Mouse (Mus musculus): ENCODE measurements around the gene Pex26.

The Pex26 gene

DNA sequence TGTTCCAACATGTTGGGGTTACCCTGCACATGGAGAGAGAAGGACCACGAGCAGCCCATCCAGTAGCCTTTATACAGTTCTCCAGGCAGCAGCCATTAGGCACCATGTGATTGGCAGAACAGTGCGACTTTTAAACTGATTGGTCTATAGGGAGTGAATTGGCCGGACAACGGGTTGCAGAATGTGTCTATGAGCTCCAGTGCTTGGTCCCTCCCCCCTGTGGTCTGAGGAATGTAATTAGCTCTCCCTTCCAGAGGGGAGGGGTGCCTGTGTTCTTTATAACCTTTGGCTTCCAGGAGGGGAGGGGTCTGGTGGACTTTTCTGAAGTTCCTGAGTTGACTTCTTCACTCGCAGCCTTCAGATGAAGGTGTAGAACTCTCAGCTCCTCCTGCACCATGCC lies 18.6 kb downstream of the Pex26 start:
- no peak for ATAC-seq (ENCODE audit: insufficient number of reproducible peaks, low FRiP score, low TSS enrichment)

DNA sequence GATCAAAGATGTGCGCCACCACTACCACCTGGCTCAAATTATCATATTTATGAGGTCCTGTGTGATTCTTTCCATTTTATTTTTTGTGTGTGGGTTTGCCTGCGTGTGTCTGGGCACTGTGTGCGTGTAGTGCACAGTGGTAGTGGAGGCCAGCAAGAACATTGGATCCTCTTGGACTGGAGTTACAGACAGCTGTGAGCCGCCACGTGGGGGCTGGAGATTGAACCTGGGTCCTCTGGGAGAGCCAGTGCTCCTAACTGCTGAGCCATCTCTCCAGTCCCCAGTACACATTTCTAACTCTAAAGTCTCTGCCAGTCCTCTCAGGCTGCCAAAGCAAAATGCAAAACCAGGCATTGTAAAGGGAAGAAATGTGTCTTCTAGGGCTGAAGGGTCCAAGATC lies 23.0 kb downstream of the Pex26 start:
- ATAC-seq (ENCODE audit: insufficient number of reproducible peaks, low FRiP score, low TSS enrichment), result no peak

DNA sequence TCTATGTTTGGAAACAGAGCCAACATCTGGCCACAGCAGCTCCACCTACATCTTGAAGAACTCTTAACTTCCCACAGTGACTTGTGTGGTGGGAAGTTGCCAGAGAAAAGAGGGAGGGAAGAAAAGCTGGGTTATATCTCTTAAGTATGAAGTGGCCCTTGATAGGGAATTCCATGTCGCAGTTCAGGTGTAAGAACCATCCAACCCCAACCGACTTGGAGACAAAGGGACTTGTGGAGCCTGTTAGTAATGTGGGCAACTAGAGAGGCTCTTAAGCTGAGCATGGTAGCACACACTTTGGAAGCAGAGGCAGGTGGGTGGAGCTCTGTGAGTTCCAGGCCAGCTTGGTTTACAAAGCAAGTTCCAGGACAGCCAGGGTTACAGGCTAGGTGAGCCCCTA lies 26.1 kb downstream of the Pex26 start:
- ATAC-seq (ENCODE audit: insufficient number of reproducible peaks, low FRiP score, low TSS enrichment), result no peak

DNA sequence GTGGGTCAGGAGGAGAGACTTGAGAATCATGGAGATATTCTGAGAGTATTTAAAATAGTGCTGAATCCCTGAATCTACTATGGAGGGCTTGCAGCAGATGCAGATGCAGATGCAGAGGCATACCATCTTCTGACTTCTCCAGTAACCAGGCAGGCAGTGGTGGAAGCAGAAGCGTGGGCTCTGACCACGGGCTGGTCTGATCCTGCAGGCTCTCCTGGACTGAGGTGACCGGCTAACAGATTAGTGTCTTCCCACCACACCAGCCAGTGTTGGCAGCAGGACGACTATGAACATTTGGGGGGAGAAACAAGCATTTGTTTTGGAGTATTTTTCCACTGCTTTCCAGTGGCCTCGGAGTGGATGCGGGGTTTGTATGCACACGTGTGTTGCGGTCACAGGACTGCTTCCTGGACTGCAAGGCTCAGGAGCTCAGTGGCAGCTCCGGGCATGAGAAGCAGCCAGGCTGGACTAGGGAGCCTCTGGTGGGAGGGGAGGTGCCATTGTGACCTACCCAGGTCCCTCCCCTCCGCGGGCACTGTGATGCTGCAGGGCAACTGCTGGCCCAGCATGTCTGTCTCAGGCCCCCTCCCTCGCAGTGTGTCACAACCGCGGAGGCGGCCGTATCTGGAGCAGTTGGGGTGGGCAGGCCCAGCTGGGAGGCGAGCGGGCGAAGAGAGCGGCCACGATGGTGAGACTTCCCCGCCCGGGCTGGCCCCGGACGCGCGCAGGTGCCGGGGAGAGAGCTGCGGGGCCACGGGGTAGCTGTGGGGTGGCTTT lies 26.9 kb downstream of the Pex26 start, which contains the start of gene Tuba8:
Gene Tuba8, plus strand, starts transcription at position 548 of the 777 bp plus-strand sequence.
- ATAC-seq (ENCODE audit: insufficient number of reproducible peaks, low FRiP score, low TSS enrichment), result peak; percentile 82

DNA sequence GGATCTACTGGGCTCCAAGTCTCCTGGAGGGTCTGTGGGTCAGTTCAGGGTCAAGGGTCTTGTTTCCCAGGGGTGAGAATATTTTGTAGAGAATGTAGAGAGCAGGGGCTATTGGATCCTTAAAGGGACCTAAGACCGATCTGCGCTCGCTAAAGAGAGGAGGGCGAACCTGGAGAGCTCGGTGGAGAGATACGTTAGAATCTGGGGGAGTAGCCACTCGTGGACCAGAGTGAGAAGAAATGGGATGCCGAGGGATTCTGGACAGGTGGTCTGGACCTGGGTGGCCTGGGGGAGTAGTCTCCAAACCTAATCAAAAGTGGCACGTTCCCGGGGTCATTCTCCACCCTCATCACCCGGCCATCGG lies 27.4 kb downstream of the Pex26 start:
- ATAC-seq (ENCODE audit: insufficient number of reproducible peaks, low FRiP score, low TSS enrichment), result peak; percentile 15; the same call in 1 of the 2 replicates

DNA sequence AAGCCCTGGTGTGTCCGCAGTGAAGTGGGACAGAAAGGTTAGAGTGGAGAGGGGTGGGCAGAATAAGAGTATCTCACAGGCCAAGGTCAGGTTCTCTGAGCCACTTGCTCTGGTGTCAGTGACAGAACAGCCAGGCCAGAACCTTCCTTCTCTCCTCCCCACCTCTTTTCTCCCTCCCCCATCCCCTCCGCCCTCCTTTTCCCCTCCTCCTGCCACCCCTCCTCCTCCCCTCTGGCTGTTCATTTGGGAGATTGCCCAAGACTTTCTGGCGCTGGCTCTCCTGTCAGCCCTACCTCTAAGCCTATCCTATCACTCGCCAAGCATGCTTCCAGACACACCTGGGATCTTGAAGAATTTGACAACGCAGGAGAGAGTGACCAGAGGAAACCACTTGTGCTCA lies 28.3 kb downstream of the Pex26 start:
- ATAC-seq (ENCODE audit: insufficient number of reproducible peaks, low FRiP score, low TSS enrichment), result no peak

DNA sequence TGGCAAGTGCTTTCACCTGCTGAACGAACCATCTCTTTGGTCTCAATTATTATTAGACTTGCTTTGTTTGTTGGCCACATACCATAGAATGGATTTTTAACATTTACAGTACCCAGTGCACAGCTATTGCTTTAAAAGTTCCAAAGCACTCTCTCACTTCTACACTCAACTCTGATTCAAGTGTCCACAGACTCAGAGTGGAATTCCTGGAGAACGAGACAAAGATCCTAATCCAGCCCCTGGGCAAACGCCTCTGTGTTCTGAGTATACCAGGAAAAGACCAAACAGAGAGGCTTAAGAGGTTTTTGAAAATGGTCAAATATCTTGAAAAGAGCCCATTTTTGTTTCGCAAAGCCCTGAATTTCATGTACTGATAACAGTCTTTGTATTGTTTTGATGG lies 29.5 kb downstream of the Pex26 start:
- no peak for ATAC-seq (ENCODE audit: insufficient number of reproducible peaks, low FRiP score, low TSS enrichment)

DNA sequence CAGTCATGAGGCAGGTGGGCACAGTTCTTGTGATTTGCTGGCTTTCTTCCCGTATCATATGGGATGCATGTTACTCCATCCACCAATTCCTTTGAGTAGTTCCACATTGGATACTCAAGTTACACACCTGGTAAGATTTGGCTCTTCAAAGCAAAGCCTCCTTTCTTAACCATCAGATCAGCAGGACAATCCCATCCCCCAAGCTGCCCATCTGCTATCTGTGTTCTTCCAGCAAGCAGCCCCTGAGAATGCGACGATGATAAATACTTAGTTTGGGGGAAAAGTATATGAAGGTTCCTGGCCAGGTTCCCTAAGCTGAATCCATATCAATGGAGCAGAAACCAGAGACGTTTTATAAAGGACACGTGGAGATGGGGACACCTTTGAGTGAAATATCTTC lies 30.8 kb downstream of the Pex26 start:
- no peak for ATAC-seq (ENCODE audit: insufficient number of reproducible peaks, low FRiP score, low TSS enrichment)

DNA sequence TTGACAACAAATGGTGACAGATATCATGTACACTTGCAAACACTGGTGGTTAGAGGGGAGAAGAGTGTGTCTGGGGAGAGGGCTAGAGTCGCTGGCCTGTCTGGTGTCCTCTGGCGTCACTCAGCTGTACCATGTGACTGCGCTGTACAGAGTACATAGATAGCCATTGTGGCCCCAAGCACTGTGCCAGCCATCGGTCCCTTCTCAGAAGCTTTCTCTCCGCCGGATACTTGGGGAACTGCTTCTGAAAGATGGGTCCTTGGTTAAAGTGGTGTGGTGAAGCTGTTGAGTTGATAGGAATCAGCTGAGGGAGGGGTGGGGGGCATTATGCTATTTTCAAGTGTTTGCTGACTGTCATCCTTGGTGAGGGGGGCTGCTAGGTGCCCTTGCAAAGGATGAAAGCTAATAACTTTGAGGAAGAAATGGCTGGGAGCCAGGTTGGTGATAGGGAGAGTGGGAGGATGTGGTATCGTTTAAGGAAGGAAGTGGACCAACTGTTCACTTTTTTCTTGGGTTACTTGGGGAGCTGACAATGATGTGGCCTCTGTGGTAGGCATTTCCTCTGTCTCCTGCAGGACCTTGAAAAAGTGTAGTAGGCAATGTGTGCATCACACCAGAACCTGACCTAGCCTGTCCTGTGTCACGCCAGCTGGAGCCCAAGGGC lies 31.3 kb downstream of the Pex26 start:
- ATAC-seq (ENCODE audit: insufficient number of reproducible peaks, low FRiP score, low TSS enrichment), result no peak

DNA sequence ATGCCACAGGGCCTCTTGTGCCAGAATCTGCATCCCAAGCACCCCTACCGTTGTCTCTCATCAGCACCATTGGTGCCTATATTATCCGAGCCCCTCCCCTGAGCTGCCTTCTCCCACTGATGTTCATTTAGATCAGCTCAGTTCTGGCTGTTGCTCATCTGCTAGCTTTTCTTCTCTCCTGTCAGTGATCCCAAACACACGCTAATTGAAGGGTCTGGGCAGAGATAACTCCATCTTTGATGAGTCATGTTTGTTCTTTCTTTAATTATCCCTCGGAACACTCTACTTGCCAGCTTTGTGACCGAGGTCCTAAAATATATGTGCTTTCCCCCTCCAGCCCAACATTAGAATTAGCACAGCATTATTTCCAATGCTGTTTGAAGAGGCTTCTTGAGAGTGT lies 31.9 kb downstream of the Pex26 start:
- ATAC-seq (ENCODE audit: insufficient number of reproducible peaks, low FRiP score, low TSS enrichment), result no peak

DNA sequence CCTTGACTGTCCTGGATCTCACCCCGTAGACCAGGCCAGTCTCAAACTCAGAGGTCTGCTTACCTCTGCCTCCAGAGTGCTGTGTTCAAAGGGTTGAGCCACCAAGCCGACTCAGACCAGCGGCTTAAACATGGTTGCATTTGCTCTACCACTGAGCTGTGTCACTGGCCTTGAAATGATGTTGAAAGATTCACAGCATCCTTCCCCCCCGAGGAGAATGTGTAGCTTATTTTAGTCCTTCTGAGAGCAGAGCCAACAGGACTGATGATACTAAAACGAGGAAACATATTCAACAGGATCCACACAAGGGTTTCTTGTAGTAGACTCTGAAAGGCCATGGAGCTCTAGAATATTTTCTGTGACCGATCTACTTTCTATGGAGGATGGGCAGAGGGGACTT lies 32.4 kb downstream of the Pex26 start:
- ATAC-seq (ENCODE audit: insufficient number of reproducible peaks, low FRiP score, low TSS enrichment), result no peak

DNA sequence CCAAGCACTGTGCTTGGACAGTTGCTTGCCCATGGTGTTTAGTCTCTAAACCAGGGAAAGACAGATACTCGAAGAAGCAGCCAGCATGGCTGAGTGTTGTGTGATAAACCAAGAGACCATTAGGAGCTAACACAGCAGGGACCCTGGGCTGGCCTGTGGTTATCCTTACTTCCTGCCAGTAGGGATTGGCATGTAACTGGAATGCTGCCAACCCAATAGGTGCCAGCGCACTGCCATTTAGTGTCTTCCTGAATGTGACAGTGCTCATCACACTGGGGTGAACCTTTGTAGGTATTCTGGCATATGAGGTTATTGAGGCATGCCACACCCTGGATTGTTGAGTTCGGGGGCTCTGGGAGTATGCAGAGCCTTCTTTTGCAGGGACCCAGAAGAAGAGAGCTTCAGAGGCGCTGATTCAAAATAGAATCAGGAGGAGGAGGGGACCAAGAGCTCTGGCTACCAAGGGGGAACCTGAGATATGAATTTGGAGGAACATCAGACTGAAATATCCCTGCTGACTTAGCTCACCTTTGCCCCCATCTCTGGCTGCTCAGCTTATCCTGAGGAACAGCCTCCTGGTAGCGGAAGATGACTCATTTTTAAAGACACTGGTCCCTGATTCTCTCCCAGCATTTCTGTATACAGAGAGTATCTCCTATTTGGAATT lies 33.3 kb downstream of the Pex26 start:
- ATAC-seq (ENCODE audit: insufficient number of reproducible peaks, low FRiP score, low TSS enrichment), result no peak

DNA sequence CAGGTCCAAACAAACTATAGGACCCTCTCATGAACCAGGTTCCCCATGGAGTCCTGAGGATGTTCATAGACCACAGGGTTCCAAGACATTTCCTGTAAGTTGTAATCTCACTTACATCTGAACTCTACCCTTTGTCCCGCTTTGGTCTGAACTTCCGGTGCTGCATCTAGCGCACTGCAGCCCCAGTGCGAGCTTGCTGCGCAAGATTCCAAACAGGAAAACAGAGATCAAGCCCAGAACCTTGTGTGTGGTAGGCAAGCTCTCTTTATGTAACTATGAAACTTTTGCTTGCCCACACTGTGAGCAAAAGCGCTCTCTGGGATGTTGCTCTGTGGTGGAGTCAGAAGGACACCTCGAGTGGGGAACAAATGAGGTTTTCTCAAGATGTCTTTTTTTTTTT lies 34.5 kb downstream of the Pex26 start:
- no peak for ATAC-seq (ENCODE audit: insufficient number of reproducible peaks, low FRiP score, low TSS enrichment)

DNA sequence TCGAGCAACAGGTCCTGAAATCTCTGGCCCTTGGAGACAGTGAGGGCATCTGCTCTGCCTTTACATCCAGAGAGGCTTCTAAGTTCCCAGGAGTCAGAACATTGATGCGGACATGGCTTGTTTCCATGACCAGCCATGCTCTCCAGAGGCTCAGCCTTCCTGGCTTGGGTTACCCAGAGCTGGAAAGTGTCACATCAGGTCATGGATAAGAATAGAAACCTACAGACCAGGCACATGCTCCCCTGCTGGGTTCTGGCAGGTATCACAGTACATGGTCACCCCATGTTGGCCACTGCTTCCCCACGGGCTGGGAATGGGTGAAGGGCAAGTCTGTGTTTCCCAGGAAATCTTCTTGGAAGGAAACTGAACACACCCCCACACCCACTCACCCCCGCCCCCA lies 35.9 kb downstream of the Pex26 start:
- no peak for ATAC-seq (ENCODE audit: insufficient number of reproducible peaks, low FRiP score, low TSS enrichment)

DNA sequence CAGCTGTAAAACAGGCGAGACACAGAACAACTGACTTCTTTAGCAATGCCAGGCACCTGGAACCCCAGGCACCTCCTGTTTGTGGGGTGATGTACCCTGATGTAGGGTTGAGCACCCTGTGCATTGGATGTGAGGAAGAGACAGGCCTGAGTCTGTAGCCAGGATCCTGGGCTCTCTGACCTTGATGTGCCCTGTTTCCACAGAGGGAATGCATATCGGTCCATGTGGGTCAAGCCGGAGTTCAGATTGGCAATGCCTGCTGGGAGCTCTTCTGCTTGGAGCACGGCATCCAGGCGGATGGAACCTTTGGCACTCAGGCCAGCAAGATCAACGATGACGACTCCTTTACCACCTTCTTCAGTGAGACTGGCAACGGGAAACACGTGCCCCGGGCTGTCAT lies 36.7 kb downstream of the Pex26 start:
- ATAC-seq (ENCODE audit: insufficient number of reproducible peaks, low FRiP score, low TSS enrichment), result no peak

DNA sequence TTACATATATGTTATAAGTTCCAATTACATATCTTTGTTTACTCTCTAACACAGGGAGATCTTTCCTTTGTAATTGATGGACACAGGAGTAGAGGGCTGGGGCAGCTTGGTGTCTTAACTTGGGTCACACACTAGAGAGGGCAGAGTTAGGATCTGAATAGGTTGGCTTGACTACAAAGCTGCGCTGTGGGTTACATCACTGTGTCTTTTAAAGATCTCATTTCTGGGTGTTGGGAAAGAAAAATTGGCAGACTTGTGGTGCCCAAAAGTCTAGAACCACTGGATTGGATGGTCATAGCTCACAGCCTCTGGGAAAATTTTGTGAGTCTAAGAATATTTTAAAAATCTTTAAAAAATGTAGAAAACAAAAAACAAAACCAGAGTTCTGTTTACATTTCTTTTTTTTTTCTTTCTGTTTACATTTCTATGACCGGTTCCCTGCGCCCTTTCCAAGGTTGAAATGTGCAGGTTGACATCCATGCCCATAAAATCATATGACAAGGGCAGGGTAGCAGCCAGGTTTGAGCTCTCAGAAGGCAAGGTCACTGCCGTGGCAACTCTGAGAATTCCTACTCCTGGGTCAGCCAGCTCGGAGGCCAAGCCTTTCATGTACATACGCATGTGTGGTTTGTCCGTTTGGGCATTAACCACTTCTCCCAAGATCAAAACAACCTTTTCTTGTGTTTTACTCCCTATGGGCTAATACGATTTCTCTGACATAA lies 38.6 kb downstream of the Pex26 start:
- no peak for ATAC-seq (ENCODE audit: insufficient number of reproducible peaks, low FRiP score, low TSS enrichment)

DNA sequence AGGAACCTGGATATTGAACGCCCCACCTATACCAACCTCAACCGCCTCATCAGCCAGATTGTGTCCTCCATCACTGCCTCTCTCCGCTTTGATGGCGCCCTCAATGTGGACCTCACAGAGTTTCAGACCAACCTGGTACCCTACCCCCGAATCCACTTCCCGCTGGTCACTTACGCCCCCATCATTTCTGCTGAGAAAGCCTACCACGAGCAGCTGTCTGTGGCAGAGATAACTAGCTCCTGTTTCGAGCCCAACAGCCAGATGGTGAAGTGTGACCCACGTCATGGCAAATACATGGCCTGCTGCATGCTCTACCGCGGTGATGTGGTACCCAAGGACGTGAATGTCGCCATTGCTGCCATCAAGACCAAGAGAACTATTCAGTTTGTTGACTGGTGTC lies 39.5 kb downstream of the Pex26 start:
- no peak for ATAC-seq (ENCODE audit: insufficient number of reproducible peaks, low FRiP score, low TSS enrichment)

DNA sequence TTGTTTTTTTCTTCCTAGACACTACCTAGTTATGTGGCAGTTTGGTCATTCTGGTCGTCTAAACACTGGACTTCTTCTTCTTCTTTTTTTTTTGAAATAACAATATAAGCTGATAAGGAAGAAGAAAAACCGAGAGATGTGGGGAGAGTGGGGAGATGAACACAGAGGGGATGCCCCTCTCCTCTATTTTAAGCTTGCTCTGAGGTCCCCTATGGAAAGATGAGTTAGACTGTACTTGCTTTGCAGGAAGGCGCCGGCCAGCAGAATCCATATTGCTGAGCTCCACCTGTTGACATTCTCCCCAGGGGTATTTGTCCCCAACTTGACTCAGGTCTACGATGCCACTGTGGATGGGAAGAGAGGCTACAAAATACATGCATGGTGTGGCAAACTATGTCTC lies 40.6 kb downstream of the Pex26 start:
- ATAC-seq (ENCODE audit: insufficient number of reproducible peaks, low FRiP score, low TSS enrichment), result no peak

DNA sequence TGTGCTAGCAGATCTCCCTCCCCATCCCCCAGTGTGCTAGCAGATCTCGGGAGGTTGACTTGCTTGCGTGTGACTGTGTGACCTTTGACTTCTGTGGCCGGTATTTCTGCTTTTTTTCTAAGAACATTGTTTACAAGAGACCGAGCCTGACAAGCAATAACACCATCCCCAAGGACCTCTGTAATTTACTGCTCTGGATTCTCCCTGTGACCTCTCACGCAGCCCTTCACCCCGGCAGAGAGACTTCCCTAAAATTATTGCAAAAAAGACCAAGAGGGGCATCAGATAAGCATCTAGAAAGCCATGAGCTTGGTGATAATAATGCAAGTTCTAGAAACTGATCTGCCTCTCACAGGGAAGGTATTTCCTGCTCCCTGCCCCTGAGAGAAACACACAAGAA lies 41.5 kb downstream of the Pex26 start:
- ATAC-seq (ENCODE audit: insufficient number of reproducible peaks, low FRiP score, low TSS enrichment), result no peak

DNA sequence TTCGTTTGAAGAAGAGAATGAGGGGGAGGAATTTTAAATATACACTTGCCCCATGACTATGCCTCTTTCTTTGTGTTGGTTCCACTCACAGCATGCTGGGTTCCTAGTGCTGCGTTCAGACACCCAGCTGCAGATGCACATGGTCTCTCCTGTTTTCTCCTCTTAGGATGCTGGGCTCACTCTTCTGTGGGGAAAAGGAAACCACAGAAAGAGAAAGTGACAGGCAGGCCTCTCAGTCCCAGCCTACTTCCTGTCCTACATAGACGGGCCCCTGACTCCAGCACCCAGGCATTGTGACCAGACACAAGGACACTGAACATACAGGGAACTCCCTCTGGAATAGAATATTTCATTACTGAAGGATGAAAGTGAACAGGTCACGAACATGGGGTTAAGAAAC lies 42.6 kb downstream of the Pex26 start:
- no peak for ATAC-seq (ENCODE audit: insufficient number of reproducible peaks, low FRiP score, low TSS enrichment)

DNA sequence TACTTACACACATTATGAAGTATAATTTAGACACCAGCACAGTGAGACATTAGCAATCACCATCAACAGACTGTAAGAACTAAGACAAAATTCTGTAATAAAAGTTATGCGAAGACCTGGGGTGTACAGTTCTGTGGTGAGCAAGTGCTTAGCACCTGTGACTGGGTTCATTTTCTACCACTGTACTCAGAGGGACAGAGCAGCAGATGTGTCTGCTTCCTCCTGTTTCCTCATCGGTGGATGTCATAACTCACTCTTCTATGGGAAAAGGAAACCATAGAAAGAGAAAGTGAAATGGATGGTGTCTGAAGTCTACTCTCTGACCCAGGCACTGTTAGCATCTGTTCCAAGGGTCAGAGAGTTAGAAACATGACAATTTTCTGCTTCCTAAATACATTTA lies 43.3 kb downstream of the Pex26 start:
- no peak for ATAC-seq (ENCODE audit: insufficient number of reproducible peaks, low FRiP score, low TSS enrichment)
